Mouse (Mus musculus): ENCODE measurements around the gene Abraxas2.

DNA sequence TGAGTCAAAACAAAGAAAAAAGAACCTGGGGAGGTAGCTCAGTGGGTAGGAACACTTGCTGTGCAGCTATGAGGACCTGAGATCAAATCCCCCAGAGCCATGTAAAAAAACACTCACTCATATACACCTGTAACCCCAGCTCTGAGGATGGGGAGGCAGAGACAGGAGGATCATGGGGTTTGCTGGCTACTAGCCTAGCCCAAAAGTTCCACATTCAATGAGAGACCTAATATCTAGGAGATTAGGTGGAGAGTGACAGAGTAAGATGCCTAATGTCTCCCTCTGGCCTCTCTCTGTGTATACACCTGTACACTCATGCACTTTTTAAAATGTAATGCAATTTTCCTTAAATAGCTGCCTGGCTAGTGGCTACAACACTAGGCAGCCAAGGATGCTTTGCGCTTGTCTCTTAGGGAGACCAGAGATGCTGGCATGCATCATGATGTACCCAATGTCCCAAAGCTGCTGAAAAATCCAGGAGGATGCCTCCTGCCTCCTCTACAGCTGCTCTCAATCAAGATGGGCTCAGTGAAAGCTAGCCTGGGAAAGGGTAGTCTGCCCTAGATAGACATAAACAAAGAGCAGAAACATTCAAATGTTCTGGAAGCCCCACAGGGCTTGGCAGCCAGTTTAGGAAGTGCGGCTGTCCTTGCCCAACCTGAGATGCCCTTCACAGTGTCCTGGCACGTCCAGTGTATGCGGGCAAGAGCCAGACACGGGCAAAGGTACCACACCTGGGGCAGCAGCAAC, 32.7 kb downstream of the Abraxas2 start:
- TF ChIP-seq EP300 (IDR thresholded peaks at IDR 0.05; ENCODE audit: insufficient read depth, low read depth, low read length) (no peak), POLR2A (IDR thresholded peaks at IDR 0.05; ENCODE audit: insufficient read depth, low read length) (no peak)

Data from ES-Bruce4 (cell line).